Mouse (Mus musculus) lung, postnatal 0 days (tissue): ENCODE results near the gene Trpc4ap. TPM values are rescaled to one million over a fixed set of nuclear protein-coding genes. Genes with fewer than 3 reads are reported as not detected.

Experiments used
- ATAC-seq: fragments of 200-750 bp; cut with Nextera tagmentation; 2 replicates; pipeline ENCODE4 v1.8.0; 2017; ENCODE audit warnings: moderate library complexity
- DNase-seq: peaks from one replicate; pipeline ENCODE4 v3.0.0-alpha.2; 2016; ENCODE audit warnings: low spot score
- H3K27ac ChIP-seq: fragments of 300-500 bp; sonication (generic); 2 replicates; pipeline ENCODE4 v1.5.1; 2014; ENCODE audit warnings: antibody characterized with exemption, mild to moderate bottlenecking, low read length, mixed read lengths
- H3K27me3 ChIP-seq: fragments of 300-500 bp; sonication (generic); replicated peaks from 2 replicates; pipeline ENCODE4 v1.6.1; 2014; ENCODE audit warnings: low read length, mixed read lengths; ENCODE audit not compliant: insufficient read depth
- H3K36me3 ChIP-seq: fragments of 300-500 bp; sonication (generic); 2 replicates; pipeline ENCODE4 v1.6.1; 2014; ENCODE audit warnings: low read length, mixed read lengths; ENCODE audit not compliant: insufficient read depth
- H3K4me1 ChIP-seq: fragments of 300-500 bp; sonication (generic); 2 replicates; pipeline ENCODE4 v1.6.1; 2014; ENCODE audit warnings: antibody characterized with exemption, low read depth, low read length, mixed read lengths; ENCODE audit not compliant: insufficient read depth
- H3K4me2 ChIP-seq: fragments of 300-500 bp; sonication (generic); replicated peaks from 2 replicates; pipeline ENCODE4 v1.6.1; 2014; ENCODE audit warnings: low read depth, mild to moderate bottlenecking, low read length, moderate library complexity, mixed read lengths
- H3K4me3 ChIP-seq: fragments of 300-500 bp; sonication (generic); 2 replicates; pipeline ENCODE4 v1.5.1; 2014; ENCODE audit warnings: low read depth, low read length
- H3K9ac ChIP-seq: fragments of 300-500 bp; sonication (generic); replicated peaks from 2 replicates; pipeline ENCODE4 v1.6.1; 2014; ENCODE audit warnings: low read depth, mild to moderate bottlenecking
- H3K9me3 ChIP-seq: fragments of 300-500 bp; sonication (generic); 2 replicates; pipeline ENCODE4 v1.6.1; 2016; ENCODE audit warnings: low read length, mixed read lengths
- CTCF ChIP-seq: IDR thresholded peaks from 2 replicates; pipeline ENCODE4 v1.5.1; 2016; ENCODE audit warnings: antibody characterized with exemption, mild to moderate bottlenecking
- EP300 ChIP-seq: IDR thresholded peaks from 2 replicates; pipeline ENCODE4 v1.6.1; 2016; ENCODE audit warnings: antibody characterized with exemption, mild to moderate bottlenecking, control low read depth
- WGBS: fragments of 180-500 bp; shearing (Covaris S2); extraction: QIAGEN DNeasy Blood & Tissue Kit; methylation state at CpG from one replicate; pipeline ENCODE4 v1.1.7; 2014; 5-methylcytosine and 5-hydroxymethylcytosine counted together
- polyA plus RNA-seq: library from polyadenylated mRNA; unstranded; fragments of >200 nt; fragmentation: Nextera tagmentation; extraction: Ambion mirVana; gene quantifications from 2 replicates; pipeline ENCODE4 v1.2.1, GENCODE M21; 2015

Trpc4ap gene
- polyA plus RNA-seq, 1 experiment from 2014 or later: 83.5 TPM

- Histone ChIP-seq H3K27ac (no peak overlapping the region), H3K4me3 (no peak overlapping the region), H3K36me3 (peaks cover 16% of the 10 kb centered on the region; the same call in 1 of the 2 replicates), H3K27me3 (peaks cover 7% of the 10 kb centered on the region; the same call in 1 of the 2 replicates), H3K4me2 (no peak overlapping the region), H3K9me3 (no peaks in the 10 kb centered on the region), H3K4me1 (peaks cover 8% of the 10 kb centered on the region), H3K9ac (no peak overlapping the region)
- DNase-seq (no peak), ATAC-seq (no peak)
- TF ChIP-seq CTCF (no peak), EP300 (no peak)
- WGBS: 91% methylated on average over 9 of the region's 9 CpGs
These were observed 58.5 kb downstream of the Trpc4ap start for GRCm38 (mm10) chr2:155633731-155634130.

GRCm38 (mm10) chr2:155633121-155633520, 59.1 kb downstream of the Trpc4ap start:
- H3K27ac ChIP-seq: no peak overlapping the region
- DNase-seq: peak; percentile 82
- peaks cover 8% of the 10 kb centered on the region for H3K4me1 ChIP-seq
- H3K9ac ChIP-seq: no peak overlapping the region
- 42% methylated on average over 19 of the region's 19 CpGs for WGBS
- TF ChIP-seq EP300: peak; percentile 48; the same call in 1 of the 2 replicates
- TF ChIP-seq CTCF: peak; percentile 17
- H3K36me3 ChIP-seq: peaks cover 16% of the 10 kb centered on the region; the same call in 1 of the 2 replicates
- H3K4me3 ChIP-seq: no peak overlapping the region
- H3K27me3 ChIP-seq: peaks cover 11% of the 10 kb centered on the region; the same call in 1 of the 2 replicates
- peak; percentile 90 for ATAC-seq
- H3K4me2 ChIP-seq: no peak overlapping the region; the same call in 1 of the 2 replicates
- H3K9me3 ChIP-seq: no peaks in the 10 kb centered on the region

- H3K9me3 ChIP-seq: no peaks in the 10 kb centered on the region
- whole genome bisulfite sequencing: 59% methylated on average over 29 of the region's 30 CpGs
- no peak for TF ChIP-seq CTCF
- no peak for TF ChIP-seq EP300
- ATAC-seq (no peak), DNase-seq (no peak)
- H3K36me3 ChIP-seq: peaks cover 16% of the 10 kb centered on the region; the same call in 1 of the 2 replicates
- peaks cover 11% of the 10 kb centered on the region; the same call in 1 of the 2 replicates for H3K27me3 ChIP-seq
- no peak overlapping the region for H3K27ac ChIP-seq
- H3K4me3 ChIP-seq: no peak overlapping the region
- H3K4me1 ChIP-seq: peaks cover 8% of the 10 kb centered on the region
- no peak overlapping the region for H3K4me2 ChIP-seq
- no peak overlapping the region for H3K9ac ChIP-seq
These were observed 59.8 kb downstream of the Trpc4ap start for GRCm38 (mm10) chr2:155632138-155632936.

- H3K27me3 ChIP-seq: peaks cover 16% of the 10 kb centered on the region; the same call in 1 of the 2 replicates
- H3K36me3 ChIP-seq: peaks cover 14% of the 10 kb centered on the region; the same call in 1 of the 2 replicates
These were observed 61.4 kb downstream of the Trpc4ap start for GRCm38 (mm10) chr2:155630590-155631416.

GRCm38 (mm10) chr2:155630153-155630552, 62.0 kb downstream of the Trpc4ap start:
- TF ChIP-seq EP300: no peak
- DNase-seq: no peak
- 0 out of 2 replicates have a peak, but pooled peaks cover 9% of the 10 kb centered on the region for H3K36me3 ChIP-seq
- peaks cover 8% of the 10 kb centered on the region for H3K4me1 ChIP-seq
- H3K9me3 ChIP-seq: no peaks in the 10 kb centered on the region
- no peak overlapping the region for H3K27ac ChIP-seq
- H3K9ac ChIP-seq: no peak overlapping the region
- no peak overlapping the region for H3K4me3 ChIP-seq
- WGBS: 57% methylated on average over 20 of the region's 20 CpGs
- H3K4me2 ChIP-seq: no peak overlapping the region
- ATAC-seq: no peak
- peaks cover 16% of the 10 kb centered on the region; the same call in 1 of the 2 replicates for H3K27me3 ChIP-seq

More at GRCm38 (mm10) chr2:155630590-155631416, 61.4 kb downstream of the Trpc4ap start:
- H3K27ac ChIP-seq: no peak overlapping the region
- DNase-seq: peak; percentile 38
- ATAC-seq: no peak
- peaks cover 8% of the 10 kb centered on the region for H3K4me1 ChIP-seq
- no peaks in the 10 kb centered on the region for H3K9me3 ChIP-seq
- H3K4me2 ChIP-seq: no peak overlapping the region
- no peak for TF ChIP-seq EP300
- TF ChIP-seq CTCF: no peak
- 35% methylated on average over 41 of the region's 43 CpGs for WGBS
- no peak overlapping the region for H3K4me3 ChIP-seq
- H3K9ac ChIP-seq: no peak overlapping the region

- DNase-seq: peak; percentile 63
- WGBS: 6% methylated on average over 33 of the region's 35 CpGs
- no peaks in the 10 kb centered on the region for H3K9me3 ChIP-seq
- peak overlapping the region; percentile 19; the same call in 1 of the 2 replicates for H3K4me3 ChIP-seq
- peaks cover 16% of the 10 kb centered on the region; the same call in 1 of the 2 replicates for H3K27me3 ChIP-seq
- peaks cover 8% of the 10 kb centered on the region for H3K4me1 ChIP-seq
- no peak overlapping the region for H3K9ac ChIP-seq
- TF ChIP-seq CTCF (no peak), EP300 (no peak)
- H3K36me3 ChIP-seq: no peaks in the 10 kb centered on the region
- peak; percentile 18 for ATAC-seq
- peak overlapping the region; percentile 54 for H3K4me2 ChIP-seq
- H3K27ac ChIP-seq: no peak overlapping the region
These were observed 62.9 kb downstream of the Trpc4ap start for GRCm38 (mm10) chr2:155629231-155629661.
